Mouse (Mus musculus) MEL (cell line): ENCODE measurements around the gene Ms4a4d. TPM values are rescaled to one million over a fixed set of nuclear protein-coding genes. Genes with fewer than 3 reads are reported as not detected.
"Not testable (repeated sequence)": the region's sequence is repeated elsewhere in the genome, so short reads cannot be mapped to it uniquely, and the experiment has no call there.

ENCODE experiments used
- DNase-seq: peaks from one replicate; pipeline ENCODE4 v3.0.0; 2011; ENCODE audit warnings: low read depth, low spot score
- H3K27ac ChIP-seq: 2 replicates; pipeline ENCODE4 v1.5.1; 2012; ENCODE audit warnings: low read depth, mild to moderate bottlenecking, control low read depth, low read length, moderate library complexity; ENCODE audit not compliant: control insufficient read depth
- H3K27me3 ChIP-seq, 2 experiments: fragments of 150-350 bp in 1 of 2; sonication (generic) in 1 of 2; 2 replicates each; pipeline ENCODE4 v1.6.1; 2012; ENCODE audit warnings: low read length in 2 of 2, mild to moderate bottlenecking in 2 of 2, improper control_type of control experiment in 1 of 2, moderate library complexity in 1 of 2; ENCODE audit not compliant: insufficient read depth in 2 of 2, control insufficient read depth in 1 of 2
- H3K36me3 ChIP-seq, 2 experiments: 2 replicates each; pipeline ENCODE4 v1.6.1; 2012 to 2014; ENCODE audit warnings: low read length in 2 of 2, improper control_type of control experiment in 1 of 2, inconsistent platforms in 1 of 2, mild to moderate bottlenecking in 1 of 2; ENCODE audit not compliant: insufficient read depth in 2 of 2, control insufficient read depth in 1 of 2
- H3K4me1 ChIP-seq, 2 experiments: fragments of 150-350 bp in 1 of 2; sonication (generic) in 1 of 2; 2 replicates each; pipeline ENCODE4 v1.6.1; 2012; ENCODE audit warnings: low read length in 2 of 2, improper control_type of control experiment in 1 of 2, mild to moderate bottlenecking in 1 of 2; ENCODE audit not compliant: insufficient read depth in 2 of 2, control insufficient read depth in 1 of 2
- H3K4me3 ChIP-seq, 2 experiments: fragments of 150-350 bp in 1 of 2; sonication (generic) in 1 of 2; 2 replicates each; pipeline ENCODE4 v1.5.1; 2012; ENCODE audit warnings: low read depth in 2 of 2, low read length in 2 of 2, mild to moderate bottlenecking in 2 of 2, moderate library complexity in 2 of 2, control low read depth in 1 of 2, improper control_type of control experiment in 1 of 2; ENCODE audit not compliant: control insufficient read depth in 1 of 2, insufficient read depth in 1 of 2
- H3K79me2 ChIP-seq: 2 replicates; pipeline ENCODE4 v1.6.1; 2012; ENCODE audit warnings: mild to moderate bottlenecking, low read length, moderate library complexity; ENCODE audit not compliant: control insufficient read depth, poor library complexity, insufficient read depth
- H3K9ac ChIP-seq: 2 replicates; pipeline ENCODE4 v1.6.1; 2012; ENCODE audit warnings: low read depth, mild to moderate bottlenecking, control low read depth, low read length, moderate library complexity; ENCODE audit not compliant: control insufficient read depth, poor library complexity, severe bottlenecking
- H3K9me3 ChIP-seq: fragments of 150-350 bp; sonication (generic); replicated peaks from 2 replicates; pipeline ENCODE4 v1.6.1; 2012; ENCODE audit warnings: mild to moderate bottlenecking, low read length, improper control_type of control experiment, moderate library complexity; ENCODE audit not compliant: insufficient read depth
- BHLHE40 ChIP-seq: IDR thresholded peaks from 2 replicates; pipeline ENCODE4 v1.6.1; 2012; ENCODE audit warnings: low read depth, mild to moderate bottlenecking, inconsistent platforms, low read length, improper control_type of control experiment, borderline replicate concordance
- EP300 ChIP-seq, 2 experiments: IDR thresholded peaks; 2 replicates each; pipeline ENCODE4 v1.6.1; 2011; ENCODE audit warnings: improper control_type of control experiment in 2 of 2, low read length in 2 of 2, low read depth in 1 of 2, mild to moderate bottlenecking in 1 of 2
- ETS1 ChIP-seq: IDR thresholded peaks from 2 replicates; pipeline ENCODE4 v1.6.1; 2012; ENCODE audit warnings: low read depth, mild to moderate bottlenecking, inconsistent platforms, low read length, improper control_type of control experiment, moderate library complexity
- JUND ChIP-seq: IDR thresholded peaks from 2 replicates; pipeline ENCODE4 v1.6.1; 2011; ENCODE audit warnings: low read depth, mild to moderate bottlenecking, improper control_type of control experiment, low read length
- MAX ChIP-seq: IDR thresholded peaks from 2 replicates; pipeline ENCODE4 v1.6.1; 2011; ENCODE audit warnings: low read length, improper control_type of control experiment
- MEF2A ChIP-seq: IDR thresholded peaks from 2 replicates; pipeline ENCODE4 v1.6.1; 2014; ENCODE audit warnings: low read depth, mild to moderate bottlenecking, inconsistent platforms, low read length, improper control_type of control experiment; ENCODE audit not compliant: poor library complexity, insufficient replicate concordance, severe bottlenecking; ENCODE audit errors: extremely low read depth
- MYC ChIP-seq: IDR thresholded peaks from 2 replicates; pipeline ENCODE4 v1.6.1; 2011; ENCODE audit warnings: low read depth, mild to moderate bottlenecking, low read length, improper control_type of control experiment, moderate library complexity
- NELFE ChIP-seq: IDR thresholded peaks from 2 replicates; pipeline ENCODE4 v1.6.1; 2011; ENCODE audit warnings: low read depth, low read length, improper control_type of control experiment
- SMC3 ChIP-seq: IDR thresholded peaks from 2 replicates; pipeline ENCODE4 v1.6.1; 2011; ENCODE audit warnings: low read depth, low read length, improper control_type of control experiment
- TAL1 ChIP-seq: IDR thresholded peaks from 2 replicates; pipeline ENCODE4 v1.6.1; 2012; ENCODE audit warnings: mild to moderate bottlenecking, inconsistent platforms, low read length, moderate library complexity, mixed read lengths
- TBP ChIP-seq: IDR thresholded peaks from 2 replicates; pipeline ENCODE4 v1.8.0; 2011; ENCODE audit warnings: low read depth, low read length, improper control_type of control experiment
- TCF12 ChIP-seq: IDR thresholded peaks from 2 replicates; pipeline ENCODE4 v1.6.1; 2014; ENCODE audit warnings: low read depth, mild to moderate bottlenecking, inconsistent platforms, low read length, improper control_type of control experiment, moderate library complexity
- UBTF ChIP-seq: IDR thresholded peaks from 2 replicates; pipeline ENCODE4 v1.6.1; 2012; ENCODE audit warnings: low read depth, mild to moderate bottlenecking, inconsistent platforms, low read length, improper control_type of control experiment, moderate library complexity, borderline replicate concordance; ENCODE audit not compliant: insufficient read depth
- USF2 ChIP-seq, 2 experiments: IDR thresholded peaks; 2 replicates each; pipeline ENCODE4 v1.6.1; 2011 to 2012; ENCODE audit warnings: improper control_type of control experiment in 2 of 2, low read length in 2 of 2, borderline replicate concordance in 1 of 2, inconsistent platforms in 1 of 2, low read depth in 1 of 2, mild to moderate bottlenecking in 1 of 2; ENCODE audit not compliant: insufficient read depth in 1 of 2
- ZMIZ1 ChIP-seq: IDR thresholded peaks from 2 replicates; pipeline ENCODE4 v1.6.1; 2012; ENCODE audit warnings: low read depth, mild to moderate bottlenecking, inconsistent platforms, low read length, improper control_type of control experiment, moderate library complexity
- polyA plus RNA-seq, 2 experiments: library from polyadenylated mRNA; stranded (reverse) in 1 of 2; unstranded in 1 of 2; fragments of >175 nt in 1 of 2; fragments of >200 nt in 1 of 2; gene quantifications; 2 replicates each; pipeline versions ENCODE4 v1.2.1 to v1.2.4; 2012; ENCODE audit warnings: low replicate concordance in 2 of 2, low read depth in 1 of 2; ENCODE audit not compliant: insufficient read length in 2 of 2, insufficient read depth in 1 of 2, missing spikeins in 1 of 2
- total RNA-seq: library from RNA; depleted of rRNA; stranded (reverse); fragments of 300-350 nt; gene quantifications from 2 replicates; pipeline ENCODE4 v1.2.3, GENCODE M21; 2012

Gene Ms4a4d
- total and polyA plus RNA-seq, 3 experiments, result not detected

- Histone ChIP-seq H3K36me3 (no peaks in the 10 kb centered on the region), H3K27me3 (peaks cover 2 to 8% of the 10 kb centered on the region in 2 experiments; a peak in 3 of 4 replicates), H3K27ac (no peak within 1 kb of the TSS), H3K4me1 (no peaks in the 10 kb centered on the region), H3K4me3 (no peak within 1 kb of the TSS), H3K9me3 (no peaks in the 10 kb centered on the region), H3K9ac (no peak within 1 kb of the TSS), H3K79me2 (no peaks in the 10 kb centered on the region)
- DNase-seq, result no peak
- TF ChIP-seq ETS1 (no peak), MAX (no peak), USF2 (IDR thresholded peaks at IDR 0.05; ENCODE audit: borderline replicate concordance in 1 of 2, insufficient read depth in 1 of 2, low read depth in 1 of 2, low read length in 2 of 2) (no peak), TAL1 (no peak), UBTF (no peak), EP300 (IDR thresholded peaks at IDR 0.05; ENCODE audit: low read depth in 1 of 2, low read length in 2 of 2) (no peak), SMC3 (no peak), TCF12 (no peak), TBP (no peak), JUND (no peak), BHLHE40 (no peak), MEF2A (no peak)
Measured at GRCm38 (mm10) chr19:11516246-11516645, 20.4 kb upstream of the Ms4a4d start, which contains the start of gene Ms4a6b. Gene Ms4a6b, plus strand, starts transcription at chr19:11516512.

- no peaks in the 10 kb centered on the region for H3K79me2 ChIP-seq
- no peak overlapping the region for H3K27ac ChIP-seq
- no peak overlapping the region for H3K4me3 ChIP-seq
- no peaks in the 10 kb centered on the region for H3K4me1 ChIP-seq
- peaks cover 1 to 8% of the 10 kb centered on the region in 2 experiments; a peak in 2 of 4 replicates for H3K27me3 ChIP-seq
- no peaks in the 10 kb centered on the region for H3K9me3 ChIP-seq
- H3K9ac ChIP-seq, result no peak overlapping the region
- no peak for TF ChIP-seq ZMIZ1
- TF ChIP-seq UBTF, result no peak
- no peak for TF ChIP-seq NELFE
- no peak for TF ChIP-seq MYC
- H3K36me3 ChIP-seq, result no peaks in the 10 kb centered on the region
- DNase-seq, result no peak
Measured at GRCm38 (mm10) chr19:11516845-11517244, 19.8 kb upstream of the Ms4a4d start.

GRCm38 (mm10) chr19:11517373-11517772 is 19.2 kb upstream of the Ms4a4d start:
- H3K79me2 ChIP-seq, H3K9ac ChIP-seq, DNase-seq, H3K36me3 ChIP-seq, H3K27ac ChIP-seq, H3K4me3 ChIP-seq, H3K9me3 ChIP-seq, H3K4me1 ChIP-seq, H3K27me3 ChIP-seq: not testable (repeated sequence)

- H3K27me3 ChIP-seq, H3K27ac ChIP-seq, H3K4me1 ChIP-seq, DNase-seq, H3K79me2 ChIP-seq, H3K4me3 ChIP-seq, H3K9ac ChIP-seq, H3K9me3 ChIP-seq, H3K36me3 ChIP-seq: not testable (repeated sequence)
Measured at GRCm38 (mm10) chr19:11518356-11518755, 18.2 kb upstream of the Ms4a4d start.
